Mouse (Mus musculus) heart, embryonic 15.5 days (tissue): ENCODE data around the gene Slc7a10. TPM values are rescaled to one million over a fixed set of nuclear protein-coding genes. Genes with fewer than 3 reads are reported as not detected.
A peak's percentile ranks its signal among the peaks of the same experiment; 100 is the strongest.

Source experiments
- ATAC-seq: fragments of 200-750 bp; cut with Nextera tagmentation; replicated peaks from 2 replicates; pipeline ENCODE4 v1.8.0; 2017; ENCODE audit warnings: low read depth, moderate TSS enrichment; ENCODE audit not compliant: insufficient number of reproducible peaks, insufficient read depth, low FRiP score
- H3K27ac ChIP-seq: fragments of 300-500 bp; sonication (generic); 2 replicates; pipeline ENCODE4 v1.5.1; 2015; ENCODE audit warnings: mild to moderate bottlenecking, inconsistent platforms
- H3K27me3 ChIP-seq: fragments of 300-500 bp; sonication (generic); 2 replicates; pipeline ENCODE4 v1.6.1; 2015; ENCODE audit warnings: inconsistent platforms
- H3K36me3 ChIP-seq: fragments of 300-500 bp; sonication (generic); 2 replicates; pipeline ENCODE4 v1.6.1; 2015; ENCODE audit warnings: mild to moderate bottlenecking, inconsistent platforms
- H3K4me1 ChIP-seq: fragments of 300-500 bp; sonication (generic); replicated peaks from 2 replicates; pipeline ENCODE4 v1.6.1; 2015; ENCODE audit warnings: inconsistent platforms
- H3K4me2 ChIP-seq: fragments of 300-500 bp; sonication (generic); 2 replicates; pipeline ENCODE4 v1.6.1; 2015; ENCODE audit warnings: inconsistent platforms, mild to moderate bottlenecking, moderate library complexity
- H3K4me3 ChIP-seq: fragments of 300-500 bp; sonication (generic); 2 replicates; pipeline ENCODE4 v1.5.1; 2015; ENCODE audit warnings: mild to moderate bottlenecking, inconsistent platforms
- H3K9ac ChIP-seq: fragments of 300-500 bp; sonication (generic); 2 replicates; pipeline ENCODE4 v1.6.1; 2015; ENCODE audit warnings: mild to moderate bottlenecking, inconsistent platforms
- H3K9me3 ChIP-seq: fragments of 300-500 bp; sonication (generic); replicated peaks from 2 replicates; pipeline ENCODE4 v1.6.1; 2016; ENCODE audit warnings: inconsistent platforms
- WGBS: fragments of 180-500 bp; shearing (Covaris S2); methylation state at CpG from one replicate; pipeline ENCODE4 v1.1.7; 2015; ENCODE audit warnings: mixed read lengths; 5-methylcytosine and 5-hydroxymethylcytosine counted together
- polyA plus RNA-seq: library from polyadenylated mRNA; unstranded; fragments of >200 nt; fragmentation: Nextera tagmentation; extraction: Ambion mirVana; gene quantifications from 2 replicates; pipeline ENCODE4 v1.2.1, GENCODE M21; 2015

Gene Slc7a10
- polyA plus RNA-seq, 1 experiment from 2014 or later = 1.6 TPM

DNA sequence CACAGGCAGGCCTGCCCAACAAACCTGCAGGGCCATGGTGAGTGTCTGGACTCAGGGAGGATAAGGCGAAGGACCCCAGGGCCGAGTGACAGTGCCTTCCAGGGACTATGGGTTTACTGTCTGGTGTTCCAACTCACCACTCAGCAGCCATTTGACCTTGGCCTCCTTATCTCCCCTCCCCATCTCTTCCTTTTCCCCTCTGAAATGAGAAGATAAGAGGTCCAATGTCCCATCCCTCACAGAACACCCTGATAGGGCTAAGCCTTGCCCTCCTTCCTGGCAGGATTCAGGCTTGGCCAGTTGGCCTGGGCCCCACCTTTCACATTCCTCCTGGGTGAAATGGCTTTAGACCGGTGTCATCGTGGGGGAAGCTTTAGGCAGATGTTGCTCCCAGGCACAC is 10.7 kb upstream of the Slc7a10 start:
- peaks cover 34% of the 10 kb centered on the region for H3K27me3 ChIP-seq

GRCm38 (mm10) chr7:35176412-35177381 is 9.5 kb upstream of the Slc7a10 start:
- no peak overlapping the region for H3K9ac ChIP-seq
- H3K27ac ChIP-seq = no peak overlapping the region
- no peak overlapping the region for H3K4me3 ChIP-seq
- H3K4me2 ChIP-seq = no peak overlapping the region
- 0 out of 2 replicates have a peak, but pooled peaks cover 5% of the 10 kb centered on the region for H3K4me1 ChIP-seq
- no peaks in the 10 kb centered on the region for H3K36me3 ChIP-seq
- no peaks in the 10 kb centered on the region for H3K9me3 ChIP-seq
- WGBS = 46% methylated on average over 18 of the region's 18 CpGs
- peaks cover 24% of the 10 kb centered on the region for H3K27me3 ChIP-seq
- ATAC-seq = no peak

More for the DNA sequence above, 10.7 kb upstream of the Slc7a10 start:
- H3K4me1 ChIP-seq = 0 out of 2 replicates have a peak, but pooled peaks cover 6% of the 10 kb centered on the region
- no peak for ATAC-seq
- no peak overlapping the region for H3K4me3 ChIP-seq
- no peak overlapping the region for H3K4me2 ChIP-seq
- no peaks in the 10 kb centered on the region for H3K9me3 ChIP-seq
- no peak overlapping the region for H3K27ac ChIP-seq
- WGBS = 63% methylated on average over 4 of the region's 4 CpGs
- no peaks in the 10 kb centered on the region for H3K36me3 ChIP-seq
- no peak overlapping the region for H3K9ac ChIP-seq

DNA sequence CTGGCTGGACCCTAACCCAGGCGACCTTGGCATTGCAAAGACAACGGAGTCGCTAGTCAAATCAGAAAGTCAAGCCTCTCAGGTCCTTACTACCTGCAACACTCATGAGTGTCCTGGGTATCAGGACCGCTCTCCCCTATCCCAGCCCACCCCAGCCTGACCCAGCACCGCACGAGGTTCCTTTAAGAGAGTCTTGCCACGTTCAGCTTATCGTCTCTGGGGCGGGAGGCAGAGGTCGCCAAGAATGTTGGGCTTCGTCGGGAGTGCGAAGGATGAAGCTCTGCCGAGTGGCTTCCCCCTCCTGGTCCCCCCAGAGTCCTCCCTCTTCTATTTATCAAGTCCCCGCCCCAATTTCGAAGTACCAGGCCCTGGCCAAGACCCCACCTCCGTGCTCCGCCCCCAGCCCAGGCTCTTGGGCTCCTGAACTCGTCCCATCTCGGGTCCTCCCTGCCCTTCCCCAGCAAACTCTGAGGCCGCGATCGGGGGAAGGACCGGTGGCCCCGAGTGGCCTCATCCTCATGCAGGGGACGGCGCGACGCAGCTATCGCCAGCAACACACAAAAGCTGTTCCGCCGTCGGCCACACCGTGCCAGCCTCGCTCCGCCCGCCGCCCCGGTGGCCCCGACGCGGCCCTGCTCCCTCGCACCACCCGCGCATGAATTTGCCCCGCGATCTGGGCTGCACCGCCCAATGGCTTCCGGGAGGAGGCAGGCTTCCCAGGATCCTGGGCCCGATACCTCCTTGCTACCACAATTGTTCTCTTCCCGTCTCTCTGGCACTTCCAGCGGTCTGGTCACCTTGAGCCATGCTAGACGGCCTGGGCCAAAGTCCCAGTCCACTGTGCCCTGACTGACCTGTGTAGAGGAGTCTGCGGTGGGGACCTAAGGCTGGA is 1.1 kb upstream of the Slc7a10 start:
- H3K36me3 ChIP-seq = no peaks in the 10 kb centered on the region
- H3K4me3 ChIP-seq = peak overlapping the region; percentile 49
- peaks cover 9% of the 10 kb centered on the region for H3K9me3 ChIP-seq
- H3K9ac ChIP-seq = peak overlapping the region; percentile 26; the same call in 1 of the 2 replicates
- WGBS = 2% methylated on average over 54 of the region's 54 CpGs
- H3K4me2 ChIP-seq = peak overlapping the region; percentile 79
- H3K27me3 ChIP-seq = peaks cover 55% of the 10 kb centered on the region
- peaks cover 20% of the 10 kb centered on the region for H3K4me1 ChIP-seq
- H3K27ac ChIP-seq = no peak overlapping the region
- no peak for ATAC-seq

GRCm38 (mm10) chr7:35189699-35190098 is 3.5 kb downstream of the Slc7a10 start:
- H3K9me3 ChIP-seq = no peaks in the 10 kb centered on the region
- no peak overlapping the region for H3K9ac ChIP-seq
- H3K27me3 ChIP-seq = peaks cover 61% of the 10 kb centered on the region
- H3K4me1 ChIP-seq = peaks cover 19% of the 10 kb centered on the region
- no peak overlapping the region for H3K4me2 ChIP-seq
- no peak for ATAC-seq
- no peak overlapping the region for H3K27ac ChIP-seq
- no peak overlapping the region for H3K4me3 ChIP-seq
- no peaks in the 10 kb centered on the region for H3K36me3 ChIP-seq
- WGBS = 57% methylated on average over 5 of the region's 5 CpGs

- Histone ChIP-seq H3K9me3 (no peaks in the 10 kb centered on the region), H3K9ac (no peak overlapping the region), H3K27me3 (peaks cover 49% of the 10 kb centered on the region), H3K4me2 (no peak overlapping the region), H3K36me3 (no peaks in the 10 kb centered on the region), H3K4me3 (no peak overlapping the region), H3K4me1 (peaks cover 3% of the 10 kb centered on the region), H3K27ac (no peak overlapping the region)
- no peak for ATAC-seq
- WGBS = 32% methylated on average over 2 of the region's 2 CpGs
These were observed 5.1 kb downstream of the Slc7a10 start for GRCm38 (mm10) chr7:35191276-35191675.

DNA sequence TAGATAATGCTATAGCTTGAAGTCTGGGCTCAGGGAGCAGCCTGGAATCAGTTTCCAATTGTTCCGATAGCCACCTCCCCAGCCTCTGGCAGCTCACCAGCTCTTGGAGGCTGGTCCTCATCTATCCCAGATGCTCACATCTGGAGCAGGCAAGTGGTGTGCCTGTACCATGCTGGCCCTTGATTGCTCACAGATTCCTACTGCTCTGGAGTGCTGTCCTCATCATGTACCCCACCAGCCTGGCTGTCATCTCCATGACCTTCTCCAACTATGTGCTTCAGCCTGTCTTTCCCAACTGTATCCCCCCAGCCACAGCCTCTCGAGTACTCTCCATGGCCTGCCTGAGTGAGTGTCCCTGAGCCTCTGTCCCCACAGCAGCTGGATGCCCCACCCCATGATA is 10.8 kb downstream of the Slc7a10 start:
- no peak overlapping the region for H3K27ac ChIP-seq
- no peak overlapping the region for H3K9ac ChIP-seq
- H3K27me3 ChIP-seq = peaks cover 12% of the 10 kb centered on the region; the same call in 1 of the 2 replicates
- no peaks in the 10 kb centered on the region for H3K4me1 ChIP-seq
- ATAC-seq = no peak
- no peaks in the 10 kb centered on the region for H3K9me3 ChIP-seq
- no peak overlapping the region for H3K4me3 ChIP-seq
- no peaks in the 10 kb centered on the region for H3K36me3 ChIP-seq
- 56% methylated on average over 2 of the region's 2 CpGs for WGBS
- no peak overlapping the region for H3K4me2 ChIP-seq

DNA sequence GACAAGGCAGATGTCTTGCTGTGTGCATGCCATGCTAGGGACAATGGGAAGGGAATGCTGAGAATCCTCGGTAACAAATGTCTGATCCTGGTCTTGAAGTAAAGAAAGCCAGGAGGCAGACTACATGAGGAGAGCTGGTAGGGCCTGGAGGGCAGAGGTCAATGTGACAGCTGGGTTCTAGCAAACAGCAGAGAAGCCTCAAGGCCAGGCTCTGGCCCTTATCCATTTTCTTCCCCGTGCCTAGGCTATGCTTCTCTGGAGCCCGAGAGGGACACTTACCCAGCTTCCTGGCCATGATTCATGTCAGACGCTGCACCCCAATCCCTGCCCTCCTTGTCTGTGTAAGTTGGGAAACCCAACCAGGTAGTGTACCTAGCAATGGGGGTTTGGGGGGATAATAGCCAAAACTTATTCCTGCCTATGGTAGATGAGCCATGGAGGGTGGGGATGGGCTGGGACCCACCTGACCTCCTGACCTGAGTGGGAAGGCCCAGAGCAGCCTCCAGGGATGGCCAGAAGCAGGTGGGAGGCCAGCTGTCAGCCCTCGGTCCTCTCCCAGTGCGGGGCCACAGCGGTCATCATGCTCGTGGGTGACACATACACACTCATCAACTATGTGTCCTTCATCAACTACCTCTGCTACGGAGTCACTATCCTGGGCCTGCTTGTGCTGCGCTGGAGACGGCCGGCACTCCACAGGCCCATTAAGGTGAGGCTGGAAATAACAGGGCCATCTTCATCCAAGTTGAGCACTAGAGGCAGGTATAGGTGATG is 13.0 kb downstream of the Slc7a10 start:
- 80% methylated on average over 12 of the region's 12 CpGs for WGBS
- Histone ChIP-seq H3K9me3 (no peaks in the 10 kb centered on the region), H3K27me3 (peaks cover 3% of the 10 kb centered on the region; the same call in 1 of the 2 replicates), H3K36me3 (no peaks in the 10 kb centered on the region), H3K4me3 (no peak overlapping the region), H3K27ac (no peak overlapping the region), H3K4me2 (no peak overlapping the region), H3K9ac (no peak overlapping the region), H3K4me1 (no peaks in the 10 kb centered on the region)
- ATAC-seq = no peak

GRCm38 (mm10) chr7:35199755-35200154 is 13.6 kb downstream of the Slc7a10 start:
- Histone ChIP-seq H3K27ac (no peak overlapping the region), H3K36me3 (no peaks in the 10 kb centered on the region), H3K9me3 (no peaks in the 10 kb centered on the region), H3K9ac (no peak overlapping the region), H3K27me3 (peaks cover 3% of the 10 kb centered on the region; the same call in 1 of the 2 replicates), H3K4me3 (no peak overlapping the region), H3K4me2 (no peak overlapping the region), H3K4me1 (no peaks in the 10 kb centered on the region)
- no peak for ATAC-seq

DNA sequence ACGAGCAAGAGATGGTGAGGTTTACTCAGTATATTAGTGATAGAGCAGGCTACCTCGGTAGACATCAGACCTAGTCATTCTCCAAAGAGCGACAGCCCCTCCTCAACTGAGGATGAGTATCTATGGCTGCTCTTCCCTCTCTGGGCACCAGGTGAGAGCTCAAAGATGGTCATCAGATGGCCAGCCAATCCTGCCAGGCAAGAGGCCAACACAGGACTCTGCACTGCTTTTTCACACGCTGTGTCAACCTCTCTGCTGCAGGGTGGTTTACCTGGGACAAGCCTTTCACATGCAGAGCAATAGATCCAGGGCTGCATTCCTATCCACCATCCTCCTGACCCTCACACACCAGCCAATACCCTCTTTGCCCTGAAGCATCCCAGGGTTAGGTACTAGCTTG is 25.6 kb downstream of the Slc7a10 start:
- peaks cover 37% of the 10 kb centered on the region for H3K27me3 ChIP-seq
- no peak for ATAC-seq
- H3K9ac ChIP-seq = no peak overlapping the region
- no peak overlapping the region for H3K4me3 ChIP-seq
- H3K27ac ChIP-seq = no peak overlapping the region
- H3K4me2 ChIP-seq = no peak overlapping the region
- peaks cover 14% of the 10 kb centered on the region for H3K4me1 ChIP-seq
- no peaks in the 10 kb centered on the region for H3K36me3 ChIP-seq
- 85% methylated on average over 4 of the region's 4 CpGs for WGBS
- no peaks in the 10 kb centered on the region for H3K9me3 ChIP-seq

DNA sequence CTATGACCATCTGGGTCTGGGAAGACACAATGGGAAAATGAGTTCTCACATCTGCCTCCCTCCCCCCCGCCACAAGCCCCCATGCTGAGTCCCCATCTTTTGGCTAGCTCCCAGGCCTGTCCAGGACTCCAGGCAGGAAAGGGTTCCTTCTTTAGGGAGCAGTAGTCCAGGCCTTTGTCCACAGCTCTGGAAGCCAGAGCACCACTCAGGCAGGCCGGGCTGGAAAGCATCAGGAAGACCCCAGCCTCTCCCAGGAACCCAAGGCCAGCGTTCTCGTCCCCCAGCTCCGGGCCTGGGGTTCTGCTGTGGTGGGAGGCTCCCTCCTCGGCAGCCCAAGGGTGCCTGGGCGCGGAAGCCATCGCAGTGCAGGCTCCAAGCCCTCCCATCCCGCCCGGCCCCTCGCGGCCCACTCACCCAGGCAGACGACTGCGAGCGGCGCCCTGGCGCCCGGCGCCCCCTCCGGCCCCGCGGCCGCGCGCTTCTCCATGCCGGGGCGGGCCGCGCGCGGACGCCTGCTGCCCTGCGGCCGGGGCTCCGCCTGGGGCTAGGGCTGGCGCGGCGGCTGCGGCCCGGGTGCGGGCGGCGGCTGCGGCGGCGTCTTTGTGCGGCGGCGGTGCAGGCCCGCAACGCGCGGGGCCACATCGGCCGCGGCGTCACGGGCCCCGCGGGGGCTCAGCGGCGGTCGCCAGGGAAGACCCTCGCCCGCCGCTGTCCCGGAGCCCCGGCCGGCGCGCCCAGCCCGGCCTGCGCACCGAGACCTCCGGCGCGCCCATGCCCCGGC is 28.4 kb downstream of the Slc7a10 start:
- peaks cover 53% of the 10 kb centered on the region for H3K27me3 ChIP-seq
- no peaks in the 10 kb centered on the region for H3K36me3 ChIP-seq
- peak; percentile 25; the same call in 1 of the 2 replicates for ATAC-seq
- peaks cover 14% of the 10 kb centered on the region for H3K4me1 ChIP-seq
- no peaks in the 10 kb centered on the region for H3K9me3 ChIP-seq
- WGBS = under 1% methylated on average over 70 of the region's 79 CpGs
- H3K9ac ChIP-seq = peak overlapping the region; percentile 65
- no peak overlapping the region for H3K27ac ChIP-seq
- H3K4me3 ChIP-seq = peak overlapping the region; percentile 64
- H3K4me2 ChIP-seq = peak overlapping the region; percentile 98
